Mouse (Mus musculus) limb, embryonic 14.5 days (tissue): ENCODE measurements around the gene Adarb1. TPM values are rescaled to one million over a fixed set of nuclear protein-coding genes. Genes with fewer than 3 reads are reported as not detected.

ENCODE experiments used
- ATAC-seq: fragments of 200-750 bp; cut with Nextera tagmentation; 2 replicates; pipeline ENCODE4 v1.8.0; 2017; ENCODE audit warnings: low read depth, moderate number of reproducible peaks, moderate TSS enrichment; ENCODE audit not compliant: low FRiP score
- DNase-seq: peaks from one replicate; pipeline ENCODE4 v3.0.0-alpha.2; 2015; ENCODE audit warnings: low spot score
- H3K27ac ChIP-seq: fragments of 300-500 bp; sonication (generic); replicated peaks from 2 replicates; pipeline ENCODE4 v1.5.1; 2014; ENCODE audit warnings: low read depth, mild to moderate bottlenecking, low read length, moderate library complexity, mixed read lengths
- H3K27me3 ChIP-seq: fragments of 300-500 bp; sonication (generic); 2 replicates; pipeline ENCODE4 v1.6.1; 2014; ENCODE audit warnings: low read length, mixed read lengths; ENCODE audit not compliant: control insufficient read depth, insufficient read depth
- H3K36me3 ChIP-seq: fragments of 300-500 bp; sonication (generic); 2 replicates; pipeline ENCODE4 v1.6.1; 2014; ENCODE audit warnings: mild to moderate bottlenecking, low read length, moderate library complexity, mixed read lengths; ENCODE audit not compliant: control insufficient read depth, insufficient read depth
- H3K4me1 ChIP-seq: fragments of 300-500 bp; sonication (generic); 2 replicates; pipeline ENCODE4 v1.6.1; 2014; ENCODE audit warnings: antibody characterized with exemption, low read length, mixed read lengths; ENCODE audit not compliant: control insufficient read depth, insufficient read depth
- H3K4me2 ChIP-seq: fragments of 300-500 bp; sonication (generic); replicated peaks from 2 replicates; pipeline ENCODE4 v1.6.1; 2014; ENCODE audit warnings: low read depth, mild to moderate bottlenecking, low read length, moderate library complexity; ENCODE audit not compliant: severe bottlenecking
- H3K4me3 ChIP-seq: fragments of 300-500 bp; sonication (generic); replicated peaks from 2 replicates; pipeline ENCODE4 v1.5.1; 2014; ENCODE audit warnings: low read length
- H3K9ac ChIP-seq: fragments of 300-500 bp; sonication (generic); 2 replicates; pipeline ENCODE4 v1.6.1; 2014; ENCODE audit warnings: mild to moderate bottlenecking, low read depth, low read length, moderate library complexity; ENCODE audit not compliant: severe bottlenecking
- H3K9me3 ChIP-seq: fragments of 300-500 bp; sonication (generic); 2 replicates; pipeline ENCODE4 v1.6.1; 2016; ENCODE audit warnings: low read length; ENCODE audit not compliant: control insufficient read depth
- POLR2A ChIP-seq: fragments of 200-500 bp; IDR thresholded peaks from 2 replicates; pipeline ENCODE4 v1.8.0; 2012; ENCODE audit warnings: inconsistent platforms, mild to moderate bottlenecking, moderate library complexity, borderline replicate concordance; ENCODE audit not compliant: insufficient read depth, insufficient read length; ENCODE audit errors: extremely low read depth
- WGBS: fragments of 180-500 bp; shearing (Covaris S2); extraction: QIAGEN DNeasy Blood & Tissue Kit; methylation state at CpG from one replicate; pipeline ENCODE4 v1.1.7; 2014; 5-methylcytosine and 5-hydroxymethylcytosine counted together
- polyA plus RNA-seq, 2 experiments: library from polyadenylated mRNA; depleted of rRNA in 1 of 2; stranded (reverse) in 1 of 2; unstranded in 1 of 2; fragments of >200 nt; fragmentation: Nextera tagmentation in 1 of 2; extraction: Ambion mirVana in 1 of 2; gene quantifications; 2 replicates each; pipeline versions ENCODE4 v1.2.1 to v1.2.3; 2012 to 2014

The Adarb1 gene
- polyA plus RNA-seq, 2 experiments = 3.5 to 7.4 TPM

DNA sequence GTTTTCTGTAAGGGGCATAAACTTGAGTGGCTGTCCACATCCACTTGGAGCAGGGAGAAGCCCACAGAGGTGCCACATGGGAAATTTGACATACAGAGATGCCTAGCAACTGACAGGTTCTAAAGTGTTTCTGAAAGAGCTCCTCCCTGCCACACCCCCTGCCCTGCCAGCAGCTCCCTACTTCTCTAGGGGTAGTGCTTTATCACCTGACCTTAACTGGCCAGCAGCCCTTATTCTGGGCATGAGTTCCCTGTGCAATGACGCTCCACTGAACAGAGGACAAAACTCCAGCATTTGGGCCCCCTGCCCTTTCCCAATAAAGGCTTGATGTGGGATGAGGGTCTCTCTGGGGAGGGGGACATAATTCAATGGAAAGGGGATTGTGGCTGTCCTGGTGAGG, 97.1 kb downstream of the Adarb1 start:
- no peak overlapping the region for H3K4me3 ChIP-seq
- no peak overlapping the region for H3K4me2 ChIP-seq
- H3K27me3 ChIP-seq = no peaks in the 10 kb centered on the region
- DNase-seq (no peak), ATAC-seq (no peak)
- no peaks in the 10 kb centered on the region for H3K9me3 ChIP-seq
- H3K36me3 ChIP-seq = no peaks in the 10 kb centered on the region
- H3K27ac ChIP-seq = no peak overlapping the region
- peaks cover 8% of the 10 kb centered on the region; the same call in 1 of the 2 replicates for H3K4me1 ChIP-seq
- H3K9ac ChIP-seq = no peak overlapping the region
- TF ChIP-seq POLR2A = no peak
- WGBS = 89% methylated on average over 1 of the region's 1 CpGs

- no peak for TF ChIP-seq POLR2A
- Histone ChIP-seq H3K27ac (no peak overlapping the region), H3K4me3 (no peak overlapping the region), H3K4me2 (no peak overlapping the region), H3K9me3 (no peaks in the 10 kb centered on the region), H3K36me3 (0 out of 2 replicates have a peak, but pooled peaks cover 3% of the 10 kb centered on the region), H3K4me1 (no peaks in the 10 kb centered on the region), H3K27me3 (no peaks in the 10 kb centered on the region), H3K9ac (no peak overlapping the region)
- ATAC-seq (no peak), DNase-seq (no peak)
- 77% methylated on average over 2 of the region's 2 CpGs for WGBS
These were observed 102.4 kb downstream of the Adarb1 start for GRCm38 (mm10) chr10:77315682-77316081.

- WGBS = 81% methylated on average over 9 of the region's 9 CpGs
- H3K27ac ChIP-seq = no peak overlapping the region
- H3K4me2 ChIP-seq = no peak overlapping the region
- DNase-seq = no peak
- H3K9me3 ChIP-seq = no peaks in the 10 kb centered on the region
- ATAC-seq = no peak
- no peak overlapping the region for H3K9ac ChIP-seq
- H3K27me3 ChIP-seq = no peaks in the 10 kb centered on the region
- TF ChIP-seq POLR2A = no peak
- no peak overlapping the region for H3K4me3 ChIP-seq
- 0 out of 2 replicates have a peak, but pooled peaks cover 7% of the 10 kb centered on the region for H3K36me3 ChIP-seq
- H3K4me1 ChIP-seq = no peaks in the 10 kb centered on the region
These were observed 103.3 kb downstream of the Adarb1 start for GRCm38 (mm10) chr10:77314711-77315266.

DNA sequence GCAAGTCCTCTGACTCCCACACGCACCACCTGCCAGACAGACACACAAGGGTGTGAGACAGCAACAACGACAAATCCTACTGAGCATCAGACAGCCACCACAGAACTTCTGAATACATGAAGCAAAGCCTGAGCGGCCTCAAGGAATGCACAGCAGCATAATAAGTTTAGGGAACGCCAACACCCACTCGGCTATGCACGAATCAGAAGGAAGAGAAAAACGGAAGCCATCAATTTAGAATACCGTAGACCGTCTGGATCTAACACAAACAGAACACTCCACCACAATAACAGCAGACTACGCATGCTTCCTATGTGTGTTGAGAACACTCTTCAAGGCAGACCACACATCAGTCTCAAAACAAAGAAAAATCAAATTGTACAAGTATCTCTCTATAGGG, 109.1 kb downstream of the Adarb1 start:
- H3K27me3 ChIP-seq = no peaks in the 10 kb centered on the region
- H3K9ac ChIP-seq = no peak overlapping the region
- no peak overlapping the region for H3K4me3 ChIP-seq
- H3K36me3 ChIP-seq = 0 out of 2 replicates have a peak, but pooled peaks cover 7% of the 10 kb centered on the region
- ATAC-seq (no peak), DNase-seq (no peak)
- WGBS = 85% methylated on average over 10 of the region's 10 CpGs
- H3K4me1 ChIP-seq = no peaks in the 10 kb centered on the region
- no peaks in the 10 kb centered on the region for H3K9me3 ChIP-seq
- H3K27ac ChIP-seq = no peak overlapping the region
- no peak for TF ChIP-seq POLR2A
- H3K4me2 ChIP-seq = no peak overlapping the region

GRCm38 (mm10) chr10:77305766-77306165, 112.3 kb downstream of the Adarb1 start:
- Histone ChIP-seq H3K27ac (no peak overlapping the region), H3K4me3 (no peak overlapping the region), H3K36me3 (0 out of 2 replicates have a peak, but pooled peaks cover 4% of the 10 kb centered on the region), H3K4me2 (no peak overlapping the region), H3K4me1 (no peaks in the 10 kb centered on the region), H3K9ac (no peak overlapping the region), H3K27me3 (no peaks in the 10 kb centered on the region), H3K9me3 (no peaks in the 10 kb centered on the region)
- 84% methylated on average over 8 of the region's 8 CpGs for WGBS
- DNase-seq = no peak
- TF ChIP-seq POLR2A = no peak
- ATAC-seq = no peak
